Mouse (Mus musculus) neural tube, embryonic 12.5 days (tissue): Measurements from ENCODE around the gene Csnk1e. TPM values are rescaled to one million over a fixed set of nuclear protein-coding genes. Genes with fewer than 3 reads are reported as not detected.
A peak's percentile ranks its signal among the peaks of the same experiment; 100 is the strongest.

Experiments
- ATAC-seq: fragments of 200-750 bp; cut with Nextera tagmentation; 2 replicates; pipeline ENCODE4 v1.8.0; 2017; ENCODE audit warnings: low read depth, mild to moderate bottlenecking, moderate TSS enrichment, moderate library complexity; ENCODE audit not compliant: low FRiP score
- H3K27ac ChIP-seq: fragments of 300-500 bp; sonication (generic); 2 replicates; pipeline ENCODE4 v1.5.1; 2016
- H3K27me3 ChIP-seq: fragments of 300-500 bp; sonication (generic); replicated peaks from 2 replicates; pipeline ENCODE4 v1.6.1; 2016; ENCODE audit warnings: mild to moderate bottlenecking
- H3K36me3 ChIP-seq: fragments of 300-500 bp; sonication (generic); 2 replicates; pipeline ENCODE4 v1.6.1; 2016; ENCODE audit warnings: mild to moderate bottlenecking
- H3K4me1 ChIP-seq: fragments of 300-500 bp; sonication (generic); 2 replicates; pipeline ENCODE4 v1.6.1; 2016
- H3K4me2 ChIP-seq: fragments of 300-500 bp; sonication (generic); replicated peaks from 2 replicates; pipeline ENCODE4 v1.6.1; 2016; ENCODE audit warnings: mild to moderate bottlenecking
- H3K4me3 ChIP-seq: fragments of 300-500 bp; sonication (generic); 2 replicates; pipeline ENCODE4 v1.5.1; 2016
- H3K9ac ChIP-seq: fragments of 300-500 bp; sonication (generic); 2 replicates; pipeline ENCODE4 v1.6.1; 2016; ENCODE audit warnings: mild to moderate bottlenecking
- H3K9me3 ChIP-seq: fragments of 300-500 bp; sonication (generic); 2 replicates; pipeline ENCODE4 v1.6.1; 2016; ENCODE audit warnings: mild to moderate bottlenecking
- WGBS: fragments of 180-500 bp; shearing (Covaris S2); methylation state at CpG from one replicate; pipeline ENCODE4 v1.1.7; 2016; 5-methylcytosine and 5-hydroxymethylcytosine counted together
- polyA plus RNA-seq: library from polyadenylated mRNA; unstranded; fragments of >200 nt; fragmentation: Nextera tagmentation; extraction: Ambion mirVana; gene quantifications from 2 replicates; pipeline ENCODE4 v1.2.1, GENCODE M21; 2016

Gene Csnk1e
- polyA plus RNA-seq, 1 experiment from 2014 or later: 308 TPM

- H3K4me2 ChIP-seq: no peak overlapping the region
- no peak overlapping the region for H3K4me3 ChIP-seq
- peaks cover 8% of the 10 kb centered on the region; the same call in 1 of the 2 replicates for H3K4me1 ChIP-seq
- H3K9ac ChIP-seq: no peak overlapping the region
- ATAC-seq: no peak
- H3K9me3 ChIP-seq: no peaks in the 10 kb centered on the region
- H3K27ac ChIP-seq: no peak overlapping the region
- WGBS: 70% methylated on average over 6 of the region's 6 CpGs
- no peaks in the 10 kb centered on the region for H3K36me3 ChIP-seq
- H3K27me3 ChIP-seq: no peaks in the 10 kb centered on the region
Observed at GRCm38 (mm10) chr15:79387081-79387480, 68.3 kb downstream of the Csnk1e start.

- WGBS: 86% methylated on average over 9 of the region's 9 CpGs
- no peaks in the 10 kb centered on the region for H3K9me3 ChIP-seq
- no peak overlapping the region for H3K27ac ChIP-seq
- no peak overlapping the region for H3K4me2 ChIP-seq
- H3K9ac ChIP-seq: no peak overlapping the region
- peaks cover 19% of the 10 kb centered on the region for H3K36me3 ChIP-seq
- H3K27me3 ChIP-seq: no peaks in the 10 kb centered on the region
- H3K4me3 ChIP-seq: no peak overlapping the region
- no peak for ATAC-seq
- H3K4me1 ChIP-seq: 0 out of 2 replicates have a peak, but pooled peaks cover 4% of the 10 kb centered on the region
Observed at GRCm38 (mm10) chr15:79381644-79382043, 73.7 kb downstream of the Csnk1e start.

DNA sequence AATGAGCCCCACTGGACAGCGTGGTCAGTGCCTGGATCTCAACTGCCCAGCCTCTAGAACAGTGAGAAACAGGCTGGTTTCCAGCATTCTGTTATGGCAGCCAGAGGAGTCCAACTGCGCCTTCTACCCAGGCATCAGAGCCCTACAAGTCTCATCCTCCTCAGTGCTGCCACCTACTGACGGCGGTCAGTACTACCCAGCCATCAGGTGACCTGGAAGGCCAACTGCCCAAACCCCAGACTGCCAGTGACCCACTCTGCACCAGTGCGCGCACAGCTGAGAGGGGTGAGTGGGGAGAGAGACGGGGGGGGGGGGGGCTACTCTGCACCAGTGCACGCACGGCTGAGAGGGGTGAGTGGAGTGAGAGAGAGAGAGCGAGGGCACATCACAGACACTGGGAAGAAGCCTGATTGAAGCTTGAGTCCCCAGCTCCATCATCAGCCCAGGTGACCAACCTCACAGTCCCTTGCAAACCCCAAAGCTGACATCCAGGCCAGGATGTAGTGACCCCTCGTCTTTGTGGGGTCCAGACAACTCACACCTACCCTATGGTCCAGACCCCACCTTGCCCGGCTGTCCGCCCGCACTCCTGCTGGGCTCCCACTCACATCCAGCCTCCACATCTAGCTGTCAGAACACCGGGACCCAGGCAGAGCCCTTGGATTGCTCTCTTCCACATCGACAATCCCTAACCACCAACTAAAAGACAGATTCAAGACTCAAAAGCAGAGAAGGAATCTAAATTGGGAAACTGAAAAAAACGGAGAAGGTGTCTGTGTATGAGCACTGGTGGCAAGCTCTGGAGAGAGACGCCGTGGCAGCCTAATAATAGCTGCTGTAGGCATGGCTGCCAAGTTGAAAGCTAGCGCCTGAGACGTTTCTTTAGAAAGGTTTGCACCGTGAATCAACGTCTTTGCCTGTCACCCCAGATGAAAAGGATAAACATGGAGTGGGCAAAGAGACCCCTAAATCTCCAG, 74.6 kb downstream of the Csnk1e start:
- Histone ChIP-seq H3K27me3 (no peaks in the 10 kb centered on the region), H3K27ac (no peak overlapping the region), H3K9ac (no peak overlapping the region), H3K36me3 (peaks cover 27% of the 10 kb centered on the region), H3K4me2 (no peak overlapping the region), H3K4me3 (no peak overlapping the region), H3K4me1 (0 out of 2 replicates have a peak, but pooled peaks cover 4% of the 10 kb centered on the region), H3K9me3 (no peaks in the 10 kb centered on the region)
- 59% methylated on average over 21 of the region's 23 CpGs for WGBS
- ATAC-seq: peak; percentile 44; the same call in 1 of the 2 replicates

DNA sequence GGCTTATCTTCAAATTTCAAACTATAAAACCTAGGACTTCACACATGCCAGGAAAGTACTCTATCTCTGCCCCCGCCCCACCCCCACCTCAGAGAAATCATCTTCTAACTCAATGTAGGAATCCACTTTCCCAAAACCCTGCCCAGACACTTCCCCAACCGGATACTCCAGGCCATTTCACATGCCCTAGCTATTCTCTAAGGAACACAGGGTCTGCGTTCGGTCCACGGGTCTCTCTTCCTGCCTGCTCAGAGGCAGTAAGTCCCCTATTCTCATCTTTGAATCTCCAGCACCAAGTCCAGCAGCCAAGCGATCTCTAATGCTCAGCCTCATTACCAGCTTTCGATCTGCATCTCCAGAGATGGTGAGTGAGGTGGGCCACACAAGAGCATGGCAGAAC, 75.7 kb downstream of the Csnk1e start:
- 94% methylated on average over 7 of the region's 7 CpGs for WGBS
- no peaks in the 10 kb centered on the region for H3K27me3 ChIP-seq

DNA sequence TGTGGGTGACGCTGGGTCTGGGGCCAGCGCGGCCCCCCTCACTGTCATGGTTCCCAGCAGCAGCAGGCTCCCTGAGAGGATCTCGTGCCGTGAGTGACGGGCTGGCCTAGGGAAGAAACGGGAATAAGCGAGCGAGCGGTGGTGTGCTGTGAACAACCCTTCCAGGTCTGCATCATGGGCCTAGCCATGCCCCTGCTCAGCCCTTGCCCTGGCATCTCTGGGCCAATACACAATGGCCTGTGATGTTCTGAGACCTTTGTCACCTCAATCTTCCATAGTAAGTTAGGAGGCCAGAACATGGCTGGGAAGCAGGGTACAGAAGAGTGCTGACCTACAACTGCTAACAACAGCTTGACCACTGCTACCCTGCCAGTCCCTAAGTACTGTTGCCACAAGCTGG, 76.8 kb downstream of the Csnk1e start:
- Histone ChIP-seq H3K27ac (no peak overlapping the region), H3K4me1 (0 out of 2 replicates have a peak, but pooled peaks cover 4% of the 10 kb centered on the region), H3K27me3 (no peaks in the 10 kb centered on the region), H3K4me2 (no peak overlapping the region), H3K9ac (no peak overlapping the region), H3K4me3 (no peak overlapping the region), H3K36me3 (peaks cover 44% of the 10 kb centered on the region), H3K9me3 (no peaks in the 10 kb centered on the region)
- WGBS: 93% methylated on average over 10 of the region's 10 CpGs
- ATAC-seq: no peak

More for the DNA sequence above, 75.7 kb downstream of the Csnk1e start:
- no peaks in the 10 kb centered on the region for H3K9me3 ChIP-seq
- no peak overlapping the region for H3K4me3 ChIP-seq
- peaks cover 36% of the 10 kb centered on the region for H3K36me3 ChIP-seq
- no peak for ATAC-seq
- H3K9ac ChIP-seq: no peak overlapping the region
- H3K4me1 ChIP-seq: 0 out of 2 replicates have a peak, but pooled peaks cover 4% of the 10 kb centered on the region
- H3K27ac ChIP-seq: no peak overlapping the region
- no peak overlapping the region for H3K4me2 ChIP-seq

- no peak for ATAC-seq
- WGBS: 89% methylated on average over 6 of the region's 6 CpGs
Observed at GRCm38 (mm10) chr15:79377681-79378080, 77.7 kb downstream of the Csnk1e start.

GRCm38 (mm10) chr15:79374760-79375159, 80.6 kb downstream of the Csnk1e start:
- 54% methylated on average over 3 of the region's 3 CpGs for WGBS
- H3K27ac ChIP-seq: no peak overlapping the region
- no peak overlapping the region for H3K4me2 ChIP-seq
- H3K27me3 ChIP-seq: no peaks in the 10 kb centered on the region
- ATAC-seq: no peak
- no peak overlapping the region for H3K9ac ChIP-seq
- H3K4me3 ChIP-seq: no peak overlapping the region
- H3K9me3 ChIP-seq: no peaks in the 10 kb centered on the region
- H3K4me1 ChIP-seq: 0 out of 2 replicates have a peak, but pooled peaks cover 4% of the 10 kb centered on the region
- H3K36me3 ChIP-seq: peaks cover 67% of the 10 kb centered on the region

More at GRCm38 (mm10) chr15:79377681-79378080, 77.7 kb downstream of the Csnk1e start:
- no peaks in the 10 kb centered on the region for H3K27me3 ChIP-seq
- no peak overlapping the region for H3K4me3 ChIP-seq
- H3K9ac ChIP-seq: no peak overlapping the region
- H3K36me3 ChIP-seq: peaks cover 48% of the 10 kb centered on the region
- H3K9me3 ChIP-seq: no peaks in the 10 kb centered on the region
- 0 out of 2 replicates have a peak, but pooled peaks cover 4% of the 10 kb centered on the region for H3K4me1 ChIP-seq
- no peak overlapping the region for H3K27ac ChIP-seq
- no peak overlapping the region for H3K4me2 ChIP-seq

GRCm38 (mm10) chr15:79370281-79370843, 85.0 kb downstream of the Csnk1e start:
- WGBS: 83% methylated on average over 7 of the region's 7 CpGs
- Histone ChIP-seq H3K9me3 (no peaks in the 10 kb centered on the region), H3K27me3 (no peaks in the 10 kb centered on the region), H3K36me3 (peaks cover 73% of the 10 kb centered on the region), H3K4me2 (no peak overlapping the region), H3K9ac (no peak overlapping the region), H3K27ac (no peak overlapping the region), H3K4me3 (no peak overlapping the region), H3K4me1 (peaks cover 5% of the 10 kb centered on the region; the same call in 1 of the 2 replicates)
- no peak for ATAC-seq

GRCm38 (mm10) chr15:79369452-79370280, 85.7 kb downstream of the Csnk1e start:
- Histone ChIP-seq H3K27ac (no peak overlapping the region), H3K9me3 (no peaks in the 10 kb centered on the region), H3K27me3 (no peaks in the 10 kb centered on the region), H3K4me2 (no peak overlapping the region), H3K9ac (no peak overlapping the region), H3K4me3 (no peak overlapping the region), H3K36me3 (peaks cover 75% of the 10 kb centered on the region), H3K4me1 (peaks cover 5% of the 10 kb centered on the region; the same call in 1 of the 2 replicates)
- no peak for ATAC-seq
- WGBS: 82% methylated on average over 15 of the region's 15 CpGs

- Histone ChIP-seq H3K9me3 (no peaks in the 10 kb centered on the region), H3K4me1 (peaks cover 5% of the 10 kb centered on the region; the same call in 1 of the 2 replicates), H3K36me3 (peaks cover 77% of the 10 kb centered on the region), H3K4me3 (no peak overlapping the region), H3K27me3 (no peaks in the 10 kb centered on the region), H3K27ac (no peak overlapping the region), H3K9ac (no peak overlapping the region), H3K4me2 (no peak overlapping the region)
- WGBS: 92% methylated on average over 8 of the region's 8 CpGs
- no peak for ATAC-seq
Observed at GRCm38 (mm10) chr15:79368861-79369440, 86.4 kb downstream of the Csnk1e start.

DNA sequence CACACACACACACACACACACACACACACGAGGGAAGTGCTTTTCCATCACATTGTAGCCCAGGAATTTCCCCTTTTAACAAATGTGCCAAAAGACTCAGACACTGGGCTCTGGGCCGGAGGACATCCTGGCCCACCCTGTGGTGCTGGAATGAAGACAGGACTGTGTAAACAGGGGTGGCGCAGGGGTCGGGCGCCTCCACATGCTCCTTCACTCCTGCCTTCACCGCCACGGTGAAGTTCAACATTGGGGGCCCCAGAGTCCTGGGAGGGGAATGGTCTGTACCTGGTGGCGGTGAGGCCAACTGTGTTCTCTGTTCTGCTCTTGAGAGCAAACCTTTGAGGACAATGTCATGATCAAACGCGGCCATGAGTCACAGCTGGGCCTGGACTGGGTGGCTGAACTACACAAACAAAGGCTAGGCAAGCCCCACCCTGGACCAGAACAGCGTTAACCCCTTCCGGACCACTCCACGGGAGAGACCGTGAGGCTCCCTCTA, 87.0 kb downstream of the Csnk1e start:
- H3K36me3 ChIP-seq: peaks cover 80% of the 10 kb centered on the region

More for the DNA sequence above, 87.0 kb downstream of the Csnk1e start:
- ATAC-seq: no peak
- H3K27me3 ChIP-seq: no peaks in the 10 kb centered on the region
- H3K4me1 ChIP-seq: peaks cover 5% of the 10 kb centered on the region; the same call in 1 of the 2 replicates
- no peak overlapping the region for H3K9ac ChIP-seq
- H3K9me3 ChIP-seq: no peaks in the 10 kb centered on the region
- WGBS: 60% methylated on average over 14 of the region's 14 CpGs
- no peak overlapping the region for H3K4me2 ChIP-seq
- no peak overlapping the region for H3K4me3 ChIP-seq
- no peak overlapping the region for H3K27ac ChIP-seq
